Mouse (Mus musculus): ENCODE data around the gene Cstf3. TPM values are rescaled to one million over a fixed set of nuclear protein-coding genes. Genes with fewer than 3 reads are reported as not detected.
A peak's percentile ranks its signal among the peaks of the same experiment; 100 is the strongest.

Cstf3 gene
- total RNA-seq, 4 experiments from 2014 or later: 8.9 to 15.3 (median 12.2) TPM

DNA sequence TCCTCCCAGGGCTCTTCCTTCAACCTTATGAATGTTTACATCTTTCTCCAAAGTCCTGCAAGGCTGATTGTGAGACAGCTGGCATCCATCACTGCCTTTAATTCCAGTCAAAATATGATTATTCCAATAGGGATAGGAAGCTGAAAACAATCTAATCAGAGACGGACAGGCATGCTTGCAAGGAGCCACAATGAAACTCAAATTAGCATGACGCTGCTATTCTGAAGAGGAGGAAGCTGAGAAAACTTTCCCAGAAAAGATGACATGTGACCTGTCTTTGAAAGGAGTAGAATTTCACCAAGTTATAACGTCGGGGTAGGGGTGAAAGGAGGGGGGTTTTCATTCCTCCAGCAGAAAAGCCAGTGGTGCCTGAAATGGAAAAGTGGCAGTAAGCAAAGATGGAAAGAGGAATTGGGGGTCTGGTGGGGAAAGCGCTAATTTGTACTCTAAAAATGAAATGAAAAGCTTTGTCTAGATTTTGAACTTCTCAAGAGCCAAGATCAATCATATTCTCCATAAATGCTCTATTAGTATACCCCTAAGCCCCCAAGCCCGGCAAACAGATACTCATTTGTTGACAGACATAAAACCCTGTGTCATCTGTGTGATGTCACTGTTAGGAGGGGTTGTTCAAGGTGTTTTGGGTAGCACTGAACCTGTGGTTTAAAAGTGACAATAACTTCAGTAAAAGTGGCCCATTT is 120.5 kb downstream of the Cstf3 start:
- no peak for DNase-seq (ENCODE audit: low spot score)

DNA sequence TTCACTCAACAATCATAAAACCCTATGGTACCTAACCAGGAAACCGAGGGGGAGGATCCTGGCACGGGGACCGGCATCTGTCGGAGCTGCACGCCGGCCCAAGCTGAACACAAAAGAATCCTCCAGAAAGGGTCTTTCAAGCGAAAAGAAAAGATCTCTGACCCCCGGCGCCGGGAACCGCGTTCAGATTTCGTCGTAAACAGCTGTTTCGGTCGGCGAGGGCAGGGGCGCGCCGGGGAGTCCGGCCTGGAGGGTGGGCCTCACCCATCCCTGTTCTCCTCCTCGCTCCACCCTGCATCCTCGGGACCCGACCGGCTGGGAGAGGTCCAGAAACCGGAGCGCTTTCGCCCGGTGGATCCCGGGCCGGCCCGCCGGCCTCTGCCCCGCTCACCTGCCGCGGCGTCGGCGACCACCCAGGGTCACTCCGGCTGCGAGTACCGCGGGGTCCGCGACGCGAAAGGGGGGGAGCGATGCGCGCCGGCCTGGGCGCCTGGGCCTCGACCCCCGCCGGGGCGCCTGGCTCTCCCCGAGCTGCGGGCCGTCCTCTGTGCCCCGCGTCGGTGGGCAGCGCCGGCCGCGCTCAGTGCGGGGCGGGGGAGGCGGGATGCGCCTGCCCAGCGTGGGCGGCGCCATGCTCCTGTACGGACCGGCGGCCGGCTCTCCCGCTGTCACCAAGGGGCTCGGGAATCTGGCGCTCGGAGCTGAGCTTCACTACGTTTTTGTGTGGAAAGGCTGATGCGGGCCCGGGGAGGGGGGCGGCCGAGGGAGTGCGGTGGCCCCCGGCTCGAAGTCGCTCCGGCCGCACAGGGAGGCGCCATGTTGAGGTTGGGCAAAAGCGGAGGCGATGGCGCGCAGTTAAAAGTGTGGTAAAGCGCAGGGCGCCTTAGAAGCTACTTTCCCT is 121.5 kb downstream of the Cstf3 start, which contains the start of gene Tcp11l1:
Gene Tcp11l1, minus strand, starts transcription at position 585 of the 901 bp plus-strand sequence.
- peak; percentile 50 for DNase-seq (ENCODE audit: low spot score)

DNA sequence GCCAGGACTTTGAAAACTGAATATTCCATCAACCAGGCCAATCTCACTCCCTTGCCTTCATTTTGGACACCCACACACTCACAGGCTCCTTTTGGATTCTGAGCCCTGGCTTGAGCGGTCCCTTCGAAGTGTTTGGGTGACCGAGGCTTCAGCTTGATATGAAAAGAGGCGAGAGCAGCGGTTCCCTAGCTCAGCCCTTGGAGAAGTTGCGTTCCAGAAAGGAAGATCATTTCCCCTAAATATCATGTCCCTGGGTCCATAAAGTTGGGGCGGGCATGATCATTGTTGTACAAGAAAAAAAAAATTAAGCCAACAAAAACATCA is 122.1 kb downstream of the Cstf3 start:
- DNase-seq (ENCODE audit: low spot score): no peak

DNA sequence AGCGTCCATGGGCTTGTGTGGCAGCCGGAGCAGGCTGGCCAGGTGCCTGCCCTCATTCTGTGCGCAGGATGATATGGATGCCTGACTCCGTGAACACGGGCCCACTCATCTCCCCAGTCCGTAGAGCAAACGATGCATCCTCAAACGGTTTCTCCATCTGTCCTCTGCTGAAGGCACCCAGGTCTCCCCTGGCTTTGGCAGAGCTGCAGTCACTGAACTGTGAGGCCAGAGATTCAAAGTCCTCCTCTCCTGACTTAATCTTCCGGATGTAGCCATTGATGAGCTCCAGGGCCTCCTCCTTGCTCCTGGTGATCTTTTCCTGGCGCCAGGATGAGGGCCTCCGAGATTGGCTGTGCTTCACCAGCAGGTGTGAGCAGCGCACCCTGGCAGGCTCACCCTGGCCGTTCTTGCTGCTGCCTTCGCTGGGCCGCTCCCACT is 124.0 kb downstream of the Cstf3 start:
- DNase-seq (ENCODE audit: low spot score): no peak

Other genes with a start within 250 kb of the Cstf3 start
- under 1 TPM; 0.03 to 0.06 (median 0.06) TPM for gene D430041D05Rik, start 179.5 kb upstream of the Cstf3 start, total RNA-seq (2022)
- 100 to 1,000 TPM; 217 to 250 (median 233) TPM for gene Hipk3, start 96.1 kb upstream of the Cstf3 start, total RNA-seq (2022)
- gene Tcp11l1, start 121.6 kb downstream of the Cstf3 start, total RNA-seq (2022): 10 to 100 TPM in 2 of 4 experiments, 1 to 10 TPM in 2; 8.4 to 10.7 (median 9.7) TPM
- gene Pin1rt1, start 125.9 kb downstream of the Cstf3 start, total RNA-seq (2022): not detected
- gene Depdc7, start 152.4 kb downstream of the Cstf3 start, total RNA-seq (2022): 1 to 10 TPM in 3 of 4 experiments, under 1 TPM in 1; 0.57 to 1.8 (median 1.2) TPM
- gene Qser1, start 226.2 kb downstream of the Cstf3 start, total RNA-seq (2022): 10 to 100 TPM; 28.3 to 33.9 (median 31.1) TPM

Measured in heart, adult 8-10 months (tissue).